Mouse (Mus musculus) hindbrain, embryonic 13.5 days (tissue): Measurements from ENCODE around the gene Rcn1. TPM values are rescaled to one million over a fixed set of nuclear protein-coding genes. Genes with fewer than 3 reads are reported as not detected.

Experiments
- ATAC-seq: fragments of 200-750 bp; cut with Nextera tagmentation; 2 replicates; pipeline ENCODE4 v1.8.0; 2017; ENCODE audit warnings: moderate TSS enrichment; ENCODE audit not compliant: low FRiP score
- H3K27ac ChIP-seq: fragments of 300-500 bp; sonication (generic); 2 replicates; pipeline ENCODE4 v1.5.1; 2015; ENCODE audit warnings: inconsistent platforms, mild to moderate bottlenecking, moderate library complexity
- H3K27me3 ChIP-seq: fragments of 300-500 bp; sonication (generic); 2 replicates; pipeline ENCODE4 v1.6.1; 2015; ENCODE audit warnings: mild to moderate bottlenecking, inconsistent platforms
- H3K36me3 ChIP-seq: fragments of 300-500 bp; sonication (generic); 2 replicates; pipeline ENCODE4 v1.6.1; 2015; ENCODE audit warnings: mild to moderate bottlenecking, inconsistent platforms
- H3K4me1 ChIP-seq: fragments of 300-500 bp; sonication (generic); replicated peaks from 2 replicates; pipeline ENCODE4 v1.6.1; 2015; ENCODE audit warnings: inconsistent platforms
- H3K4me2 ChIP-seq: fragments of 300-500 bp; sonication (generic); 2 replicates; pipeline ENCODE4 v1.6.1; 2015; ENCODE audit warnings: inconsistent platforms, mild to moderate bottlenecking, moderate library complexity
- H3K4me3 ChIP-seq: fragments of 300-500 bp; sonication (generic); 2 replicates; pipeline ENCODE4 v1.5.1; 2015; ENCODE audit warnings: mild to moderate bottlenecking, inconsistent platforms
- H3K9ac ChIP-seq: fragments of 300-500 bp; sonication (generic); 2 replicates; pipeline ENCODE4 v1.6.1; 2015; ENCODE audit warnings: mild to moderate bottlenecking, inconsistent platforms
- H3K9me3 ChIP-seq: fragments of 300-500 bp; sonication (generic); 2 replicates; pipeline ENCODE4 v1.6.1; 2016; ENCODE audit warnings: inconsistent platforms
- WGBS: fragments of 180-500 bp; shearing (Covaris S2); methylation state at CpG from one replicate; pipeline ENCODE4 v1.1.7; 2015; 5-methylcytosine and 5-hydroxymethylcytosine counted together
- polyA plus RNA-seq: library from polyadenylated mRNA; unstranded; fragments of >200 nt; fragmentation: Nextera tagmentation; extraction: Ambion mirVana; gene quantifications from 2 replicates; pipeline ENCODE4 v1.2.1, GENCODE M21; 2015

Gene Rcn1
- 72.3 and 76.3 TPM in 2 replicates for polyA plus RNA-seq

DNA sequence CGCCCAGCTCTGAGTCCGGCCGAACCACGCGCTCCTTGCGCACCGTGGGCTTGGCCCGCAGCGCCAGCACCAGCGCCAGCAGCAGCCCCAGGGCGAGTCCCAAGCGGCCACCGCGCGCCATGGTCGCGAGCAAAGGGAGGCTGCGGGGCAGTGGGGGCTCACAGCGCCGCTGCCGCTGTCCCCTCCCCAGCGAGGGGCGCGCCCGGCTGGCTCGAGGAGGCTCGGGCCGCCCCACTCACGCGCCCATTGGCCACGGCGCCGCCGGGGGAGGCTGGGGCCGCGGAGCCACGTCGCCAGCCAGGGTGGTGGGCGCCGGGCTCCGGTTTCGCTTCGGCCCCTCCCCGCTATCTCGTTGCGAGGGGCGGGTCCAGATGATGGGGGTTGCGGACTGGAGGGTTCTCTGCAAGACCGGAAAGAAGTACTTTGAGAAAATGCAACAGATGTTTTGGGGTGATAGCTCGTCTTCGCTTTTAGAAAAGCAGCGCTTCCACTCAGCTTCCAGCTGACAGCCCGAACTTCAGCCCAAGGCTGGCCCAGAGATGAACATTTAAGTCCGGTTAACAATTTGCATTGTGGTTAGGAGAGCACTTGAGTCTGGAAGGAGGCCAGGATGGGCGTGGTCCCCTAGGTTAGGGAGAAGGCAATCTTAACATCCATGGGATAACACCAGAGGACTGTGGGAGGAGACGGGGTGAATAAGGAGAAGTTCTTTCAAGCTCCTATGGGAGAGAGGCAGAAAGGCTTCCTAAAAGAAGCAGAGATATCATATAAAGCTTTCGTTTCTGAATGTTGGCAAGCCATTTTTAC lies at the start of gene Rcn1:
TSS of gene Rcn1 (minus strand) at position 235 of the 807 bp plus-strand sequence.
- Histone ChIP-seq H3K27ac (peak within 1 kb of the TSS; percentile 84), H3K4me2 (peak within 1 kb of the TSS; percentile 98), H3K4me1 (peaks cover 31% of the 10 kb centered on the region), H3K9ac (peak within 1 kb of the TSS; percentile 83), H3K9me3 (no peaks in the 10 kb centered on the region), H3K36me3 (no peaks in the 10 kb centered on the region), H3K4me3 (peak within 1 kb of the TSS; percentile 69), H3K27me3 (peaks cover 18% of the 10 kb centered on the region)
- WGBS = 1% methylated on average over 55 of the region's 57 CpGs
- peak; percentile 92 for ATAC-seq

DNA sequence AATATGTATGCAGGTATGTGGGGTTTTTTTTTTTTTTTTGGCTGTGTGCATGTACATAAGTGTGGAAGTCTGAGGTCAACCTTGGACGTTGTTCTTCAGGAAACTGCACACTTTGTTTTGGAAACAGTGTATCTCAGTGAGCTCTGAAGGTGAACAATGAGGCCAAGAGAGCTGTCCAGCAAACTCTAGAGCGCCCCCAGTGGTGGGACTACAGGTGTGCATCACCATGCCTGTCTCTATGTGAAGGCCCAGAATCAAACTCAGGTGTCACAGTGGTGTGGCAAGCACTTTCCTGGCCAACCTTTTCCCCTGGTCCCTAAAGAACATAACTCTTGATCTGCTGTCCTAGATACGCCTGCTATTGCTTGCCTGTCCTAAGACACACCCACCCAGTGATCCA lies 45.0 kb upstream of the Rcn1 start:
- Histone ChIP-seq H3K36me3 (no peaks in the 10 kb centered on the region), H3K9me3 (no peaks in the 10 kb centered on the region), H3K4me3 (no peak overlapping the region), H3K27me3 (peaks cover 6% of the 10 kb centered on the region; the same call in 1 of the 2 replicates), H3K4me2 (no peak overlapping the region), H3K4me1 (0 out of 2 replicates have a peak, but pooled peaks cover 10% of the 10 kb centered on the region), H3K9ac (no peak overlapping the region), H3K27ac (no peak overlapping the region)
- no peak for ATAC-seq
- 34% methylated on average over 3 of the region's 3 CpGs for WGBS

DNA sequence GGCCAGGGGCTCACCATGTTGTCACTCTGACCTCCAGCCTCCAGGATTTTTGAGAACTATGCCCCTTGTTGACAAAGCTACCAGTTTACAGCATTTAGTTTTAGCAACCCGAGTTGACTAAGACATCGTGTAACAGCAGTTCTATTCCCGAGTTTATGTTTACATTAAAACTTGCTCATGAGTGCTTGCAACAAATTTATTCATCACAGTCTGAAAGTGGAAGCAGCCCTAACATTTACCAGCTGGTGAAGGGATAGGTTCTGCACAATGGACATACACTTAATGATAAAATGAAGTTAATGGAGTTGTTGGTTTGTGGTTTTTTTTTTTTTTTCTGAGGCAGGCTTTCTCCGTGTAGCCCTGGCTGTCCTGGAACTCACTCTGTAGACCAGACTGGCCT lies 39.9 kb upstream of the Rcn1 start:
- no peak overlapping the region for H3K9ac ChIP-seq
- no peaks in the 10 kb centered on the region for H3K9me3 ChIP-seq
- ATAC-seq = no peak
- H3K4me3 ChIP-seq = no peak overlapping the region
- peaks cover 12% of the 10 kb centered on the region; the same call in 1 of the 2 replicates for H3K27me3 ChIP-seq
- H3K36me3 ChIP-seq = no peaks in the 10 kb centered on the region
- WGBS = 82% methylated on average over 4 of the region's 4 CpGs
- H3K27ac ChIP-seq = no peak overlapping the region
- no peaks in the 10 kb centered on the region for H3K4me1 ChIP-seq
- H3K4me2 ChIP-seq = no peak overlapping the region

DNA sequence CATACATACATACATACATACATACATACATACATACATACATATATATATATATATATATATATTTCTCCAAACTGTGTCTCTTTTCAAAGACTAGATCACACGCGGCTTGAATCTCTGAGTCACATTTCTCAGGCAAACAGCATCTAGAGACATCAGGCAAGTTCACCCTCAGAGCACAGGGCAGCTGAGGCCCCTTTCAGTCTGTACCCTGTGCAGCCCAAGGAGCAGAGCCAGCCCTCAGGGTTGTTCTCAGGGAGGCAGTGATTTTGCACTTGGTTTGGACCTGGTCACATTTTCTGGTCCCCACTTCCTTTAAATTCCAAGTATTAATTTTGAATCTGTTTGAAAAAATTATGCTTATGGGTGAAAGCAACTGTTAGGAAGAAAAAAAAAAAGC lies 39.4 kb upstream of the Rcn1 start:
- Histone ChIP-seq H3K4me1 (no peaks in the 10 kb centered on the region), H3K4me2 (no peak overlapping the region), H3K4me3 (no peak overlapping the region), H3K36me3 (no peaks in the 10 kb centered on the region), H3K9me3 (no peaks in the 10 kb centered on the region), H3K27me3 (peaks cover 16% of the 10 kb centered on the region; the same call in 1 of the 2 replicates), H3K9ac (no peak overlapping the region), H3K27ac (no peak overlapping the region)
- ATAC-seq = no peak
- 95% methylated on average over 2 of the region's 2 CpGs for WGBS

DNA sequence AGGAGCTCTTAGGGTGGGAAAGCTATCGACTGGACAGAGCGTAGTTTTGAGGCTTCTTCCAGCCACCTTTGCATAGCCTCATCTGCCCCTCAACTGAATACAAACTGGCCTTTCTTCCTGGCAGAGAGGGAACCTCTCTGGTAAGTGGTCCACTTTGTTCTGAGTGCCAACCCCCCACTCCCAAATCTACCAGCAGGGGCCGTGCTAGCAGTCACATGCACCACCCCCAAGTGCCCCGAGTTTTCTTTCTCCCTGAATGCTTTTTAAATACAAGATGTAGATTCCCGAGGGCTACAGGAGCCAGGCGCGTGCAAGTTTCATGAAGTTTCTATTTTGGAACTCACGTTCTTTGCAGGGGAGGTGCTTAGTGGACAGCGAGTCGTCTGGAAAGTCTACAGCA lies 33.8 kb upstream of the Rcn1 start:
- Histone ChIP-seq H3K4me2 (peak overlapping the region; percentile 35), H3K9ac (no peak overlapping the region), H3K4me1 (peaks cover 6% of the 10 kb centered on the region), H3K36me3 (no peaks in the 10 kb centered on the region), H3K27ac (no peak overlapping the region), H3K9me3 (no peaks in the 10 kb centered on the region), H3K27me3 (peaks cover 32% of the 10 kb centered on the region; the same call in 1 of the 2 replicates), H3K4me3 (no peak overlapping the region)
- no peak for ATAC-seq
- 24% methylated on average over 10 of the region's 10 CpGs for WGBS

DNA sequence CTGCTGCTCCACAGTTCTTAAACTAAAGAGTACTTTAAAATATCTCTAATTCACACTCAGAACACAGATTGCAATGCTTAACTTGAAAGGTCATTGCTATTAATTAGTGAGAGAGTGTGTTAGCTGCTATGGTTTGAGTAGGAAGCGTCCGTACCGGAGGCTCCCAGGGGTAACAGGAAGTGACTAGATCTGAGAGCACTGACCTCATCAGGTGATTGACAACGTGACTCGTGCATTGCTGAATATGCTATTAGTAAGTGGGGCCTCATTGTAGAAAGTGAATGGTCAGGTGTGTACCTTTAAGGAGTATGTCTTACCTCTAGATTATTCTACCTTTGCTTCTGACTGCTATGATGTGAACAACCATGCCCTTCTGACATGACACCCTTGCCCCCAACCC lies 31.3 kb upstream of the Rcn1 start:
- no peaks in the 10 kb centered on the region for H3K36me3 ChIP-seq
- no peaks in the 10 kb centered on the region for H3K9me3 ChIP-seq
- H3K4me2 ChIP-seq = no peak overlapping the region
- H3K4me3 ChIP-seq = no peak overlapping the region
- no peak for ATAC-seq
- H3K9ac ChIP-seq = no peak overlapping the region
- 81% methylated on average over 5 of the region's 5 CpGs for WGBS
- peaks cover 43% of the 10 kb centered on the region; the same call in 1 of the 2 replicates for H3K27me3 ChIP-seq
- H3K4me1 ChIP-seq = peaks cover 6% of the 10 kb centered on the region
- H3K27ac ChIP-seq = no peak overlapping the region

DNA sequence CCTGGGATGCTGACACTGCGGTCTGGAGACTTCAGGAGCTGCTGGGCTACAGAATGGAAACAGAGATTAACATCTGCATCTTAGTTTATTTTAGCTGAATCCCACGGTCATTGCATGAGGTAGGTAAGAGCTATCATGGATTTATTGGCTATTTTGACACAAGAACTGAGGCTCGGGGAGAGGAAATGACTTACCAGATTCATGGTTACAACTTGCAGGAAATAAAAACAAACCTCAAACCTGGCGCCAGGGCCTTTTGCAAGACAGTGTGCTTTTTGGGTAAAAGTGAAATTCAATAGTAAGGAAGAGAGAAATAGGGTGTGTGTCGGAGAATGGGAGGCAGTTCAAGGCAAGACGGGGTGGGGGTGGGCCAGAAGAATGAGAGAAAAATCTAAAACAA lies 30.8 kb upstream of the Rcn1 start:
- H3K4me2 ChIP-seq = no peak overlapping the region
- no peak for ATAC-seq
- no peak overlapping the region for H3K9ac ChIP-seq
- H3K4me1 ChIP-seq = peaks cover 6% of the 10 kb centered on the region
- 86% methylated on average over 6 of the region's 6 CpGs for whole genome bisulfite sequencing
- H3K36me3 ChIP-seq = no peaks in the 10 kb centered on the region
- H3K27ac ChIP-seq = no peak overlapping the region
- H3K9me3 ChIP-seq = no peaks in the 10 kb centered on the region
- peaks cover 43% of the 10 kb centered on the region; the same call in 1 of the 2 replicates for H3K27me3 ChIP-seq
- H3K4me3 ChIP-seq = no peak overlapping the region

DNA sequence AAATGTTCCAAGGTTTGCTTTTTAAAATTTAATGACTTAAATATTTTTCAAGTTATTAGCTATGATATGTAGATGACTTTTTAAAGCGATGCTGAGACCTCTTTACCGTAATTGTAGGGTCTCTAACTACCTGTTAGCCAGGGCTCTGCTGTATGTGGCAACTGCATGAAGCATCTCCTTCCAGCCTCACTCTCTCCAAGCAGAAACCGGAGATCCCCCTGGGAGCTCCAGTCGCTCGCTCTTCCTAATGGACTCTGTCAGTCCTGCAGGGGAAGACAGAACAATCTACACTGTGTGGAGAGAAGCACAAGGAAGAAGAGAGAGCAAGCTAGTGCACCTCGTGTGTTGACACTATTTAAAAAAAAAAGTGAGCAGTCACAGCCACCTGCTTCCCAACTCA lies 29.3 kb upstream of the Rcn1 start:
- Histone ChIP-seq H3K27ac (no peak overlapping the region), H3K4me2 (no peak overlapping the region), H3K4me3 (no peak overlapping the region), H3K9me3 (no peaks in the 10 kb centered on the region), H3K36me3 (no peaks in the 10 kb centered on the region), H3K27me3 (peaks cover 36% of the 10 kb centered on the region; the same call in 1 of the 2 replicates), H3K9ac (no peak overlapping the region), H3K4me1 (peaks cover 6% of the 10 kb centered on the region)
- 19% methylated on average over 6 of the region's 6 CpGs for WGBS
- ATAC-seq = peak; percentile 47; the same call in 1 of the 2 replicates

DNA sequence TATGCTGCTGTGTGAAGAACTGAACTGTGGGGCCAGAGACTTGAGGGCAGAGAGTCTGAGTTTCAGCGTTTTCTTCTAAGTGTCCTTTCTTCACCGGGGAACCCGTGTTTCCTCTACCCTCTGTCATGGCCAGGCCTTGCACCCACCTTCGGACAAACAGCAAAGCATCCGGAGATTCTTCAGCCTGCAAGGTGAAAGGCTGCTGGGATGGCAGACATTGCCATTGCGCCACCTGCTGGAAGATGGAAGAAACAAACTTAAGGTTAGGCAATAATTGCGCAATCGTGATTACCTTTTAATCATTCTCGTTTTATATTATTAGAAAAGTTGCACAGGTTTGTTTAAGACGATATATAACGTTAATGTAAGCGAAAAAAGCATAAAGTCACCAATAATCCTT lies 28.9 kb upstream of the Rcn1 start:
- 0 out of 2 replicates have a peak, but pooled peaks have one; percentile 12 for ATAC-seq
- Histone ChIP-seq H3K27me3 (peaks cover 34% of the 10 kb centered on the region; the same call in 1 of the 2 replicates), H3K4me1 (peaks cover 6% of the 10 kb centered on the region), H3K9ac (no peak overlapping the region), H3K9me3 (no peaks in the 10 kb centered on the region), H3K27ac (no peak overlapping the region), H3K4me2 (no peak overlapping the region), H3K4me3 (no peak overlapping the region), H3K36me3 (no peaks in the 10 kb centered on the region)
- 4% methylated on average over 12 of the region's 12 CpGs for WGBS

DNA sequence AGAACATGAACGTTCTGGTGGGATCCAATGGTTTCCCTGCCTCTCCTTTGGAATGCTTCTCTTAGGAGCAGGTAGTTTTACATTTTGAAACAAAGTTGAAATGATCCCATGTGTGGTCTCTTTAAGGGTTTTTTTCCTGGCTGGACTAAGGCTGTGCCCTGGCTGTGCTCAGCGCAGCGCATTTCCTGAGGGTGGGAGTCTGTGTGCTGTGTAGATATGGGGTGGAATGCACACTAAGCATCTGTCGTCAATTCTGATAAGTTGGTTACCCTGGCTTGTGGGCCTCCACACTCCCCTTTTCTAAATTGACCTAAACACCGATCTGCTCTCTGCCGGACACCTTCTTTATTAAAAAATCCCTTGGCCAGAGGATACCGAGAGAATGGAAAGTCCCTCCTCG lies 28.3 kb upstream of the Rcn1 start:
- Histone ChIP-seq H3K9ac (no peak overlapping the region), H3K4me2 (no peak overlapping the region), H3K4me1 (peaks cover 6% of the 10 kb centered on the region), H3K27ac (no peak overlapping the region), H3K9me3 (no peaks in the 10 kb centered on the region), H3K36me3 (no peaks in the 10 kb centered on the region), H3K27me3 (peaks cover 28% of the 10 kb centered on the region; the same call in 1 of the 2 replicates), H3K4me3 (no peak overlapping the region)
- ATAC-seq = no peak
- WGBS = 81% methylated on average over 8 of the region's 8 CpGs

DNA sequence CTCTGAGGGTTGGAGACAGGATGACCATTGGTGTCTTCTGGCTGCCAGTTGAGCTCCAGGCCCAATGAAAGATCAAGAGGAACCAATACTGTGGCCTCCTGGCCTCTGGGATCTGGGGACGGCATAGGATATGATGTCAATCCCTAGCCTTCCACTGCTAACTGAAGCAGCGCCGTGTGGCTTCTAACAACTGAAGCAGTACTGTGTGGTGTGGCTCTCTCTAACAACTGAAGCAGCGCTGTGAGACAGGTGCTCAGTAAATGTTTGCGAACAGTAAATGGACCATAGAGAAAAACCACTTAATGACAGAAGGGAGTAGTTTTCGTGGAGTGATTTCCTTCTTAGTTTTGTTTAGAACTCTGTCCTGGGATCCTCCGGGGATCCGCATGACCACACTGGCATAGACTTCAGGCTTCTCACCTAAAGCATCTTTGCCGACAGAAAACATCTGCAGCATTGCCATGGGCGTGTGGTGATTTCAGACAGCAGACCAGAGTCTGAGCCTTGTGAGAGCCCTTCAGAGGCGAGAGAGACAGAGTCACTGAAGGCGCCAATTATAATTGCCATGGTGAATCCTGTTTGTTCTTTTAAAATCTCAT lies 19.6 kb upstream of the Rcn1 start:
- Histone ChIP-seq H3K4me1 (peaks cover 19% of the 10 kb centered on the region), H3K9me3 (no peaks in the 10 kb centered on the region), H3K4me3 (no peak overlapping the region), H3K9ac (no peak overlapping the region), H3K36me3 (no peaks in the 10 kb centered on the region), H3K27ac (no peak overlapping the region), H3K4me2 (no peak overlapping the region), H3K27me3 (peaks cover 15% of the 10 kb centered on the region; the same call in 1 of the 2 replicates)
- ATAC-seq = no peak
- 89% methylated on average over 12 of the region's 12 CpGs for WGBS

DNA sequence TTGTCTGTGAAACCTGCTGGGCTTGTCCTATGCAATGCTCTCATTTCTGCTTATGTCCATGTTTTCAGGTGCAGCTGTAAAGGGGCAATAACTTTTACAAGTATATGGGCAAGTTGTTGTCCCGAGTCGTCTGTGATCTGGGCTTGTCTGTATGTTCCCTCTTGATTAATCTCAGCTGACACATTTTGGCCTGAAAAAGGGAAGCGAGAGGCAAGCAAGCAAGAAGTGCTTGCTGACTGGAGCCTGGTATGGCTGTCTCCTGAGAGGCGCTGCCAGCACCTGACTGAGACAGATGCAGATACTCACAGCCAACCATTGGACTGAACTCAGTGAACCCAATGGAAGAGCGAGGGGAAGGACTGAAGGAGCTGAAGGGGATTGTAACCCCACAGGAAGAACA lies 18.5 kb upstream of the Rcn1 start:
- Histone ChIP-seq H3K36me3 (no peaks in the 10 kb centered on the region), H3K4me3 (no peak overlapping the region), H3K27me3 (peaks cover 15% of the 10 kb centered on the region; the same call in 1 of the 2 replicates), H3K9me3 (no peaks in the 10 kb centered on the region), H3K4me1 (peaks cover 19% of the 10 kb centered on the region), H3K27ac (no peak overlapping the region), H3K4me2 (no peak overlapping the region), H3K9ac (no peak overlapping the region)
- 89% methylated on average over 5 of the region's 5 CpGs for WGBS
- no peak for ATAC-seq
